Mouse (Mus musculus): Measurements from ENCODE around the gene Disc1.

- TF ChIP-seq POLR2A (IDR thresholded peaks at IDR 0.05; ENCODE audit: borderline replicate concordance, control insufficient read depth, low read depth, low read length) (no peak), CTCF (IDR thresholded peaks at IDR 0.05; ENCODE audit: control insufficient read depth, insufficient read depth, low read length) (no peak)
Measured at GRCm38 (mm10) chr8:125224271-125224699, 170.3 kb downstream of the Disc1 start.
